Mouse (Mus musculus): ENCODE results near the gene Apobec4. TPM values are rescaled to one million over a fixed set of nuclear protein-coding genes. Genes with fewer than 3 reads are reported as not detected.

Apobec4 gene
- polyA plus RNA-seq, 1 experiment, result not detected

GRCm38 (mm10) chr1:152799897-152800296 lies 49.5 kb downstream of the Apobec4 start, which contains the start of gene Ncf2:
Gene Ncf2 (plus strand): TSS chr1:152800194.
- no peak for DNase-seq (ENCODE audit: extremely low spot score in 1 of 2, low spot score in 1 of 2)

GRCm38 (mm10) chr1:152800633-152801176 lies 50.4 kb downstream of the Apobec4 start:
- DNase-seq (ENCODE audit: extremely low spot score in 1 of 2, low spot score in 1 of 2), result no peak

- DNase-seq (ENCODE audit: extremely low spot score in 1 of 2, low spot score in 1 of 2), result no peak
Observed at GRCm38 (mm10) chr1:152804907-152805306, 54.6 kb downstream of the Apobec4 start.

Other genes with a start within 250 kb of the Apobec4 start
- gene Rgl1, start 15.8 kb downstream of the Apobec4 start, polyA plus RNA-seq (2012; rRNA removed), result 60.8 and 63.0 TPM in 2 replicates
- 93.2 and 107 TPM in 2 replicates for gene Arpc5, start 16.0 kb downstream of the Apobec4 start, polyA plus RNA-seq (2012; rRNA removed)
- 4.8 and 6.6 TPM in 2 replicates for gene Ncf2, start 49.6 kb downstream of the Apobec4 start, polyA plus RNA-seq (2012; rRNA removed)
- gene Smg7, start 152.1 kb downstream of the Apobec4 start, polyA plus RNA-seq (2012; rRNA removed), result 42.6 and 47.8 TPM in 2 replicates
- 71.2 and 81.0 TPM in 2 replicates for gene Nmnat2, start 204.4 kb downstream of the Apobec4 start, polyA plus RNA-seq (2012; rRNA removed)

Data from frontal cortex, adult 2 months (tissue).